Mouse (Mus musculus) myocyte (in vitro differentiated cells): ENCODE data around the gene Dnajb8. TPM values are rescaled to one million over a fixed set of nuclear protein-coding genes. Genes with fewer than 3 reads are reported as not detected.
A peak's percentile ranks its signal among the peaks of the same experiment; 100 is the strongest.

ENCODE experiments used
- H3K27me3 ChIP-seq: one replicate; pipeline ENCODE4 v1.6.1; 2011; ENCODE audit not compliant: control insufficient read depth, insufficient read depth, insufficient read length
- H3K36me3 ChIP-seq: one replicate; pipeline ENCODE4 v1.6.1; 2011; ENCODE audit not compliant: control insufficient read depth, insufficient read depth
- H3K4me2 ChIP-seq: one replicate; pipeline ENCODE4 v1.6.1; 2011; ENCODE audit warnings: low read depth, control low read depth
- H3K4me3 ChIP-seq: one replicate; pipeline ENCODE4 v1.5.1; 2011; ENCODE audit warnings: mild to moderate bottlenecking, control low read depth, moderate library complexity
- H3K79me2 ChIP-seq: one replicate; pipeline ENCODE4 v1.6.1; 2011; ENCODE audit not compliant: control insufficient read depth, insufficient read depth
- H3ac ChIP-seq: one replicate; pipeline ENCODE4 v1.6.1; 2011; ENCODE audit not compliant: control insufficient read depth, insufficient read length
- CEBPB ChIP-seq: IDR thresholded peaks from 2 replicates; pipeline ENCODE4 v1.6.1; 2011; ENCODE audit warnings: mild to moderate bottlenecking, moderate library complexity; ENCODE audit not compliant: poor library complexity, insufficient read depth, severe bottlenecking
- E2F4 ChIP-seq: IDR thresholded peaks from one replicate; pipeline ENCODE4 v1.6.1; 2011; ENCODE audit warnings: mild to moderate bottlenecking, control low read depth, moderate library complexity; ENCODE audit not compliant: insufficient read depth
- MAX ChIP-seq: IDR thresholded peaks from one replicate; pipeline ENCODE4 v1.6.1; 2011; ENCODE audit warnings: low read depth, mild to moderate bottlenecking, control low read depth
- MYOD1 ChIP-seq, 3 experiments: IDR thresholded peaks; one replicate each; pipeline ENCODE4 v1.6.1; 2011; ENCODE audit warnings: control low read depth in 2 of 3, low read depth in 2 of 3, mild to moderate bottlenecking in 2 of 3, moderate library complexity in 1 of 3; ENCODE audit not compliant: insufficient read length in 2 of 3, control insufficient read depth in 1 of 3
- MYOG ChIP-seq, 3 experiments: IDR thresholded peaks; one replicate each; pipeline ENCODE4 v1.6.1; 2011; ENCODE audit warnings: control low read depth in 2 of 3, low read depth in 2 of 3, mild to moderate bottlenecking in 2 of 3; ENCODE audit not compliant: insufficient read length in 2 of 3, control insufficient read depth in 1 of 3, insufficient read depth in 1 of 3
- POLR2A ChIP-seq: IDR thresholded peaks from one replicate; pipeline ENCODE4 v1.6.1; 2011; ENCODE audit warnings: low read depth, mild to moderate bottlenecking, control low read depth, moderate library complexity; ENCODE audit not compliant: insufficient read length
- POLR2AphosphoS2 ChIP-seq: IDR thresholded peaks from one replicate; pipeline ENCODE4 v1.6.1; 2011; ENCODE audit warnings: low read depth, control low read depth; ENCODE audit not compliant: insufficient read length
- REST ChIP-seq: IDR thresholded peaks from one replicate; pipeline ENCODE4 v1.6.1; 2011; ENCODE audit warnings: mild to moderate bottlenecking, control low read depth, moderate library complexity; ENCODE audit not compliant: insufficient read depth, insufficient read length
- SRF ChIP-seq: IDR thresholded peaks from one replicate; pipeline ENCODE4 v1.6.1; 2011; ENCODE audit warnings: low read depth; ENCODE audit not compliant: control insufficient read depth, insufficient read length
- TCF12 ChIP-seq: IDR thresholded peaks from one replicate; pipeline ENCODE4 v1.6.1; 2011; ENCODE audit warnings: mild to moderate bottlenecking, control low read depth; ENCODE audit not compliant: poor library complexity, insufficient read depth, severe bottlenecking
- TCF3 ChIP-seq: IDR thresholded peaks from one replicate; pipeline ENCODE4 v1.6.1; 2011; ENCODE audit warnings: low read depth, control low read depth; ENCODE audit not compliant: insufficient read length
- USF1 ChIP-seq: IDR thresholded peaks from one replicate; pipeline ENCODE4 v1.6.1; 2011; ENCODE audit warnings: low read depth, mild to moderate bottlenecking, control low read depth, moderate library complexity
- polyA plus RNA-seq: library from polyadenylated mRNA; unstranded; fragments of >200 nt; fragmentation: generic; extraction: Trizol; gene quantifications from one replicate; pipeline ENCODE4 v1.2.1, GENCODE M21; 2012; ENCODE audit warnings: missing spikeins

Gene Dnajb8
- polyA plus RNA-seq, 1 experiment, result not detected

GRCm38 (mm10) chr6:88207403-88208033, 14.6 kb upstream of the Dnajb8 start:
- Histone ChIP-seq H3K4me3 (no peak overlapping the region), H3K27me3 (no peaks in the 10 kb centered on the region), H3K4me2 (no peak overlapping the region), H3ac (no peak overlapping the region), H3K36me3 (no peaks in the 10 kb centered on the region), H3K79me2 (no peaks in the 10 kb centered on the region)
- TF ChIP-seq MYOD1 (IDR thresholded peaks at IDR 0.05; ENCODE audit: control insufficient read depth in 1 of 3, insufficient read length in 2 of 3, low read depth in 2 of 3), result no peak
- TF ChIP-seq TCF3, result no peak
- TF ChIP-seq POLR2AphosphoS2, result peak; percentile 43
- TF ChIP-seq CEBPB, result no peak

- Histone ChIP-seq H3K4me3 (no peak overlapping the region), H3K4me2 (no peak overlapping the region), H3K79me2 (no peaks in the 10 kb centered on the region), H3K36me3 (no peaks in the 10 kb centered on the region), H3ac (no peak overlapping the region), H3K27me3 (no peaks in the 10 kb centered on the region)
- TF ChIP-seq REST, result no peak
- no peak for TF ChIP-seq SRF
- no peak for TF ChIP-seq POLR2A
- TF ChIP-seq CEBPB, result no peak
- no peak for TF ChIP-seq POLR2AphosphoS2
Observed at GRCm38 (mm10) chr6:88208321-88208720, 13.7 kb upstream of the Dnajb8 start.

DNA sequence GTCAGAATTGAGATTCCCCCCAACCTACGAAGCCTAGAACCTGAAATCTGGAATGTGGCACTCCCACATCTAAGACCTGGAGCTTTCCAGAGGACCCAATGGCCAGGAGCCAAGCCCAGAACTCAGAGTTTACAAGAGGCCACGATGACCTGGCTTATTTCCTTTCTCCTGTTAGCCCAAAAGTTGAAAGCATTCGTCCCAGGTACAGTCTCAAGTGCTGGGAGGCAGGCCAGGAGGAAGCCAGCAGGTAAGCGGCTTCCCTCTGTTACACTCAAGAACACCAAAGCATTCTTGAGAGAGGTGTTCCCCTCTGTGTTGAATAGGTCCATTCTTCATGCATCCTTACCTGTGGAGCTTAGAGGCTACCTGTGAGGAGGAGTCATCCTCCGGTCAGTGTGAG, 12.6 kb upstream of the Dnajb8 start:
- Histone ChIP-seq H3ac (no peak overlapping the region), H3K4me3 (no peak overlapping the region), H3K79me2 (no peaks in the 10 kb centered on the region), H3K27me3 (no peaks in the 10 kb centered on the region), H3K4me2 (no peak overlapping the region), H3K36me3 (no peaks in the 10 kb centered on the region)
- TF ChIP-seq TCF12 (no peak), POLR2A (no peak), MAX (no peak), CEBPB (no peak), TCF3 (no peak), MYOD1 (IDR thresholded peaks at IDR 0.05; ENCODE audit: control insufficient read depth in 1 of 3, insufficient read length in 2 of 3, low read depth in 2 of 3) (no peak), POLR2AphosphoS2 (no peak), E2F4 (no peak), USF1 (no peak)

DNA sequence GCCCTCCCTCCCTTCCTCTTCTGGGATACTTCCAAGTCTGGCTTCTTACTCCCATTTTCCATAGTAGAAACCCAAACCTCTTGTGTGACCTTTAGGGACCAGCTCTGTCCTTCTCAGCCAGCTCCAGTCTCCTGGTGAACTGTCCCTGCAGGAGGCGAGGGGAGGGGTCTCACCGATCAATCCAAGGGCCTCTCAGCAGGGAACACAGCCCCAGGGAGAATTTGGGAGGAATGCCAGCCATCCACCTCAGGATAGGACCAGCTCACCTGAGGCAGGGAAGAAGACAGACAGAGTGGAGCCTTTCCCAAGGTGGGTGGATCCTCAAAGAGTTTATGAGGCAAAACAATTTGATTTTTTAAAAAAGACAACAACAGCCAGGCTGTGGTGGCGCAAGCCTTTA, 11.9 kb upstream of the Dnajb8 start:
- no peak for TF ChIP-seq MYOD1 (IDR thresholded peaks at IDR 0.05; ENCODE audit: control insufficient read depth in 1 of 3, insufficient read length in 2 of 3, low read depth in 2 of 3)
- no peak for TF ChIP-seq POLR2A
- no peak for TF ChIP-seq MYOG (IDR thresholded peaks at IDR 0.05; ENCODE audit: control insufficient read depth in 1 of 3, insufficient read depth in 1 of 3, insufficient read length in 2 of 3, low read depth in 2 of 3)
- no peak for TF ChIP-seq SRF
- no peak for TF ChIP-seq TCF3
- TF ChIP-seq CEBPB, result no peak
- no peak for TF ChIP-seq USF1
- TF ChIP-seq E2F4, result no peak
- TF ChIP-seq REST, result no peak
- no peak for TF ChIP-seq POLR2AphosphoS2
- Histone ChIP-seq H3K4me2 (no peak overlapping the region), H3ac (no peak overlapping the region), H3K36me3 (no peaks in the 10 kb centered on the region), H3K79me2 (no peaks in the 10 kb centered on the region), H3K27me3 (no peaks in the 10 kb centered on the region), H3K4me3 (no peak overlapping the region)

- no peak for TF ChIP-seq E2F4
- no peak for TF ChIP-seq REST
- TF ChIP-seq CEBPB, result no peak
- TF ChIP-seq POLR2A, result no peak
- TF ChIP-seq MYOD1 (IDR thresholded peaks at IDR 0.05; ENCODE audit: control insufficient read depth in 1 of 3, insufficient read length in 2 of 3, low read depth in 2 of 3), result no peak
- TF ChIP-seq SRF, result no peak
- no peak for TF ChIP-seq MAX
- TF ChIP-seq USF1, result no peak
- no peak for TF ChIP-seq TCF3
- no peak for TF ChIP-seq POLR2AphosphoS2
- no peak for TF ChIP-seq MYOG (IDR thresholded peaks at IDR 0.05; ENCODE audit: control insufficient read depth in 1 of 3, insufficient read depth in 1 of 3, insufficient read length in 2 of 3, low read depth in 2 of 3)
- TF ChIP-seq TCF12, result no peak
- H3ac ChIP-seq, result no peak overlapping the region
- H3K4me2 ChIP-seq, result no peak overlapping the region
- no peaks in the 10 kb centered on the region for H3K36me3 ChIP-seq
- H3K79me2 ChIP-seq, result no peaks in the 10 kb centered on the region
- H3K27me3 ChIP-seq, result peaks cover 6% of the 10 kb centered on the region
- no peak overlapping the region for H3K4me3 ChIP-seq
Observed at GRCm38 (mm10) chr6:88215797-88216196, 6.3 kb upstream of the Dnajb8 start.
